Mouse (Mus musculus) T-helper 17 cell (primary cell): Measurements from ENCODE around the gene Ghr.

Source experiments
- in situ Hi-C, 2 experiments: fragments of 300-600 bp; cut with MboI, MseI; formaldehyde crosslinking; loops; 1 replicate in 1 of 2; 2 replicates in 1 of 2; pipeline ENCODE4 v1.15.1; 2025; ENCODE audit warnings: high pct_unique_total_duplicates in 2 of 2

Gene Ghr

GRCm38 (mm10) chr15:3388485-3388884, 194.8 kb downstream of the Ghr start:
- in situ Hi-C loops = no loop called here

- in situ Hi-C loops = no loop called here
Observed at GRCm38 (mm10) chr15:3383788-3384187, 199.5 kb downstream of the Ghr start.

GRCm38 (mm10) chr15:3381413-3381812, 201.9 kb downstream of the Ghr start:
- in situ Hi-C loops = no loop called here

- in situ Hi-C loops = no loop called here
Observed at GRCm38 (mm10) chr15:3368261-3368832, 214.9 kb downstream of the Ghr start.

- in situ Hi-C loops = no loop called here
Observed at GRCm38 (mm10) chr15:3356073-3356766, 227.1 kb downstream of the Ghr start.

- in situ Hi-C loops = no loop called here
Observed at GRCm38 (mm10) chr15:3353696-3354095, 229.6 kb downstream of the Ghr start.

GRCm38 (mm10) chr15:3349306-3350064, 233.8 kb downstream of the Ghr start:
- in situ Hi-C loops = no loop called here

- in situ Hi-C loops = no loop called here
Observed at GRCm38 (mm10) chr15:3346682-3347081, 236.6 kb downstream of the Ghr start.

- in situ Hi-C loops = no loop called here
Observed at GRCm38 (mm10) chr15:3344555-3344954, 238.7 kb downstream of the Ghr start.

GRCm38 (mm10) chr15:3341806-3342582, 241.3 kb downstream of the Ghr start:
- in situ Hi-C loops = no loop called here

GRCm38 (mm10) chr15:3339847-3340246, 243.4 kb downstream of the Ghr start:
- in situ Hi-C loops = no loop called here

- in situ Hi-C loops = no loop called here
Observed at GRCm38 (mm10) chr15:3332517-3332916, 250.8 kb downstream of the Ghr start.

GRCm38 (mm10) chr15:3331813-3332212, 251.5 kb downstream of the Ghr start:
- in situ Hi-C loops = no loop called here

GRCm38 (mm10) chr15:3330291-3330690, 253.0 kb downstream of the Ghr start:
- in situ Hi-C loops = no loop called here

GRCm38 (mm10) chr15:3323041-3323440, 260.3 kb downstream of the Ghr start:
- in situ Hi-C loops = no loop called here

GRCm38 (mm10) chr15:3319929-3320328, 263.4 kb downstream of the Ghr start:
- in situ Hi-C loops = no loop called here

GRCm38 (mm10) chr15:3316617-3317016, 266.7 kb downstream of the Ghr start:
- in situ Hi-C loops = no loop called here

- in situ Hi-C loops = no loop called here
Observed at GRCm38 (mm10) chr15:3312937-3313336, 270.4 kb downstream of the Ghr start.

- in situ Hi-C loops = no loop called here
Observed at GRCm38 (mm10) chr15:3309856-3310255, 273.4 kb downstream of the Ghr start.

- in situ Hi-C loops = no loop called here
Observed at GRCm38 (mm10) chr15:3303426-3303825, 279.9 kb downstream of the Ghr start, which contains the start of gene Ccdc152. Gene Ccdc152 (minus strand): TSS chr15:3303526.

- in situ Hi-C loops = no loop called here
Observed at GRCm38 (mm10) chr15:3300361-3301100, 282.8 kb downstream of the Ghr start.
